Mouse (Mus musculus) frontal cortex, adult 2 months (tissue): ENCODE data around the gene Olfr147. TPM values are rescaled to one million over a fixed set of nuclear protein-coding genes. Genes with fewer than 3 reads are reported as not detected.
"Not testable (repeated sequence)": the region's sequence is repeated elsewhere in the genome, so short reads cannot be mapped to it uniquely, and the experiment has no call there.

Experiments used
- DNase-seq, 2 experiments: peaks; one replicate each; pipeline ENCODE4 v3.0.0; 2022; ENCODE audit warnings: low spot score in 1 of 2; ENCODE audit errors: extremely low spot score in 1 of 2
- polyA plus RNA-seq: library from polyadenylated mRNA; depleted of rRNA; stranded (reverse); fragments of >200 nt; gene quantifications from 2 replicates; pipeline ENCODE4 v1.2.3, GENCODE M21; 2012; rRNA removed

Olfr147 gene
- not detected in 2 replicates for polyA plus RNA-seq

- DNase-seq = no peak
These were observed at the start of gene Olfr147 for GRCm38 (mm10) chr9:38401398-38401797. Gene Olfr147, plus strand, starts transcription at chr9:38401698.

DNA sequence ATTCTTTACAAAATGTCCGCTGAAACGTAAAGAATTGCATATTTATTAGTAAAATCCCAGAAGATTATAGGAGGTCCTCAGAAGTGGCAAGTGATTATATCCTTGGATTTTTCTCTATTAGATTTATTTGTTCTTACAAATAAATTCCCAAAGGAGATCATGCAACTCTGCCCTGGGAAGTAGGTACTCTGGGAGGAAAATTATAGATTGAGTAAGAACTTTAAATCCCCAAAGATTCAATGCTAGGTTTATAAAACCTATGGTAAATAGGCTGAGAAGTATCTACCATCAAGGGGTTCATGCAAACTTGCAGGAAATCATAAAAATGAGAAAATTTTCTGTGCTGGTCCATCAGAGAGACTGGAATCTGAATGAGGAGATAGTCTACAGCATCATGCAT lies 34.9 kb upstream of the Olfr147 start, which contains the start of gene Olfr250:
Gene Olfr250, plus strand, starts transcription at position 301 of the 400 bp plus-strand sequence.
- no peak for DNase-seq

DNA sequence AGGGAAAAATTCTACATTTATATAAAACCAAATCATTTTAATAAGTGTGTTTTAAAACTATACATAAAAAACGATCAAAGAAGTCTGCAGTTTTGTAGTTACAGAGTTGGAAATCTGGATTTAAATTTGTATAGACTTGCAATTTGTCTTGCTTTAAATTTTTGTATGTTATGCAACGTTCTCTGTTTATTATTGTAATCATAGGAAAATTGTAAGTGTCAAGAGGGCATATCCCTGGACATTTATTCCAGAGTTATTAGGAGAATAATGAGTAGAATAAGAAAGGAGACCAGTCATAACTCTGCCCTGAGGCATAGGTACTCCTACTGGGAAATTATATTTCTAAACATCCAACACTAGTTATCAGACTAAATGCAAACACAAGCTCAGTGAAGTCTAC lies 24.7 kb upstream of the Olfr147 start, which contains the start of gene Olfr251:
Gene Olfr251, plus strand, starts transcription at position 301 of the 400 bp plus-strand sequence.
- no peak for DNase-seq

- DNase-seq = not testable (repeated sequence)
These were observed 6.0 kb downstream of the Olfr147 start for GRCm38 (mm10) chr9:38407502-38407901.

GRCm38 (mm10) chr9:38413502-38413901 lies 12.0 kb downstream of the Olfr147 start:
- DNase-seq = not testable (repeated sequence)

GRCm38 (mm10) chr9:38423801-38424200 lies 22.3 kb downstream of the Olfr147 start:
- DNase-seq = no peak

DNA sequence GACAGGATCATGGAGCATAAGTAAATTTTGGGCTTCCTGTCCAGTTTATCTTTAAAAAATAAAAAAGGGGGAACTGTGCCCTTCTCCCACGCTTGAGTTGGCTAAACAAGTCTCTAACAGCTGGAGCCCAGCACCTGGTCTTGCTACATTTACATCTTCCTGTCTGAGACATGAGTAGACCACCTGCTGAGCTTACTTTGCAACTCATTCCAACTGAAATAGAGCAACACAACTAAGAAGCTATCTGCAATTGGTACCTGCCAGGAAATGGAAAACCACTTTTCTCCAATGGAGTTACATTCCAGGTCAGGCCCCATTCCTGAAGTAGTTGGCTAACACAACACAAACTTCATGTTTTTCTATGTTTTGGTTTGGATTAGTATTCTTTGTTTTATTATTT lies 25.5 kb downstream of the Olfr147 start:
- DNase-seq = no peak

- DNase-seq = no peak
These were observed 27.7 kb downstream of the Olfr147 start, which contains the start of gene Olfr901 for GRCm38 (mm10) chr9:38429155-38429554. Gene Olfr901, plus strand, starts transcription at chr9:38429455.

DNA sequence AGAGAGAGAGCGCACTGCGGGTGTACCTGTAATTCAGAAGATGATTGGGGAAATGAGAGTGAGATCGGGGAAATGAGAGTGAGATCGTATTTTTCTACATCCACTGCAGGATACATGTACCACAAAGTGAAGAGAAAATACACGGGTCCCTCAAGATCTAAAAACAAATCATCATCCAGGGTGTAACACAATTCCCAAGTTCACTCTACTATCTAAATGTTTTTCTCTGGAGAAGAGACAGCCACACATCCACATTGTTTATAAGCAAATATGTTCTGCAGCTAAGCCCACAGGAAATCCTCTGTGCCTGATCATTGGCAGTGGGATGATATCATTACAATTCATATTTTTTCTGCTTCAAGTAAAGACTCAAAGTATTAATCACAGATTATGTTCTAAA lies 45.9 kb downstream of the Olfr147 start, which contains the start of gene Olfr902:
Gene Olfr902, plus strand, starts transcription at position 301 of the 400 bp plus-strand sequence.
- no peak for DNase-seq

Other genes with a start within 250 kb of the Olfr147 start
- not detected in 2 replicates for gene Olfr891, start 220.9 kb upstream of the Olfr147 start, polyA plus RNA-seq
- gene Olfr893, start 193.3 kb upstream of the Olfr147 start, polyA plus RNA-seq = not detected in 2 replicates
- gene Olfr894, start 183.6 kb upstream of the Olfr147 start, polyA plus RNA-seq = not detected in 2 replicates
- not detected in 2 replicates for gene Olfr143, start 148.9 kb upstream of the Olfr147 start, polyA plus RNA-seq
- not detected in 2 replicates for gene Olfr895, start 133.8 kb upstream of the Olfr147 start, polyA plus RNA-seq
- not detected in 2 replicates for gene Olfr896-ps1, start 110.6 kb upstream of the Olfr147 start, polyA plus RNA-seq
- not detected in 2 replicates for gene Olfr25, start 72.6 kb upstream of the Olfr147 start, polyA plus RNA-seq
- not detected in 2 replicates for gene Olfr898, start 53.3 kb upstream of the Olfr147 start, polyA plus RNA-seq
- not detected in 2 replicates for gene Olfr250, start 34.8 kb upstream of the Olfr147 start, polyA plus RNA-seq
- not detected in 2 replicates for gene Olfr251, start 24.6 kb upstream of the Olfr147 start, polyA plus RNA-seq
- gene Olfr901, start 27.8 kb downstream of the Olfr147 start, polyA plus RNA-seq = not detected in 2 replicates
- not detected in 2 replicates for gene Olfr902, start 46.0 kb downstream of the Olfr147 start, polyA plus RNA-seq
- gene Olfr904, start 61.4 kb downstream of the Olfr147 start, polyA plus RNA-seq = not detected in 2 replicates
- gene Olfr905, start 69.4 kb downstream of the Olfr147 start, polyA plus RNA-seq = not detected in 2 replicates
- gene Olfr906, start 85.4 kb downstream of the Olfr147 start, polyA plus RNA-seq = not detected in 2 replicates
- not detected in 2 replicates for gene Olfr907, start 94.1 kb downstream of the Olfr147 start, polyA plus RNA-seq
- gene Olfr911-ps1, start 119.9 kb downstream of the Olfr147 start, polyA plus RNA-seq = not detected in 2 replicates
- gene Olfr910, start 136.2 kb downstream of the Olfr147 start, polyA plus RNA-seq = not detected in 2 replicates
- gene Olfr912, start 178.5 kb downstream of the Olfr147 start, polyA plus RNA-seq = not detected in 2 replicates
- gene Olfr913, start 191.1 kb downstream of the Olfr147 start, polyA plus RNA-seq = not detected in 2 replicates
- gene Olfr914, start 203.4 kb downstream of the Olfr147 start, polyA plus RNA-seq = not detected in 2 replicates